Mouse (Mus musculus) CD4-positive, CD25-positive, alpha-beta regulatory T cell, adult 9 weeks (primary cell): ENCODE data around the gene Gm15080. TPM values are rescaled to one million over a fixed set of nuclear protein-coding genes. Genes with fewer than 3 reads are reported as not detected.

Experiments
- polyA plus RNA-seq: library from polyadenylated mRNA; unstranded; fragments of 100-300 nt; shearing (Covaris generic); gene quantifications from one replicate; pipeline ENCODE4 v1.2.1, GENCODE M21; 2017

Gm15080 gene
- polyA plus RNA-seq, result not detected

GRCm38 (mm10) chrX:147992693-147993092 lies at the start of gene Gm15080:
TSS of gene Gm15080 (plus strand) at chrX:147992993.

Other genes starting within 250 kb of the Gm15080 start
- gene Gm15128, start 227.0 kb upstream of the Gm15080 start, polyA plus RNA-seq, result not detected
- gene Gm15107, start 187.7 kb downstream of the Gm15080 start, polyA plus RNA-seq, result not detected